Mouse (Mus musculus) thymus, adult 2 months (tissue): Measurements from ENCODE around the gene Helz. TPM values are rescaled to one million over a fixed set of nuclear protein-coding genes. Genes with fewer than 3 reads are reported as not detected.
A peak's percentile ranks its signal among the peaks of the same experiment; 100 is the strongest.

Experiments
- DNase-seq: peaks from one replicate; pipeline ENCODE4 v3.0.0; 2021
- H3K27ac ChIP-seq: fragments of 200-500 bp; 2 replicates; pipeline ENCODE4 v1.5.1; 2012; ENCODE audit warnings: low read length, control low read depth; ENCODE audit not compliant: control insufficient read depth, insufficient read depth
- H3K27me3 ChIP-seq: fragments of 200-500 bp; 2 replicates; pipeline ENCODE4 v1.6.1; 2012; ENCODE audit warnings: mild to moderate bottlenecking, low read length, moderate library complexity, mixed read lengths; ENCODE audit not compliant: control insufficient read depth, insufficient read depth
- H3K36me3 ChIP-seq: fragments of 200-500 bp; 2 replicates; pipeline ENCODE4 v1.6.1; 2012; ENCODE audit warnings: mild to moderate bottlenecking, low read length, moderate library complexity; ENCODE audit not compliant: control insufficient read depth, insufficient read depth
- H3K4me1 ChIP-seq: fragments of 200-500 bp; replicated peaks from 2 replicates; pipeline ENCODE4 v1.6.1; 2012; ENCODE audit warnings: low read length; ENCODE audit not compliant: control insufficient read depth, insufficient read depth
- H3K4me3 ChIP-seq: fragments of 200-500 bp; 2 replicates; pipeline ENCODE4 v1.5.1; 2012; ENCODE audit warnings: mild to moderate bottlenecking, low read length, control low read depth, moderate library complexity; ENCODE audit not compliant: control insufficient read depth, insufficient read depth
- CTCF ChIP-seq: fragments of 200-500 bp; IDR thresholded peaks from 2 replicates; pipeline ENCODE4 v1.5.1; 2012; ENCODE audit warnings: mild to moderate bottlenecking, control low read depth, low read length, moderate library complexity, borderline replicate concordance; ENCODE audit not compliant: control insufficient read depth, poor library complexity, insufficient read depth; ENCODE audit errors: extremely low read depth
- POLR2A ChIP-seq: fragments of 200-500 bp; IDR thresholded peaks from 2 replicates; pipeline ENCODE4 v1.6.1; 2012; ENCODE audit warnings: mild to moderate bottlenecking, low read length, control low read depth, moderate library complexity; ENCODE audit not compliant: control insufficient read depth, poor library complexity, insufficient read depth; ENCODE audit errors: extremely low read depth
- WGBS: fragments of 180-500 bp; shearing (Covaris S2); methylation state at CpG from one replicate; pipeline ENCODE4 v1.1.7; 2018; 5-methylcytosine and 5-hydroxymethylcytosine counted together
- polyA plus RNA-seq: library from polyadenylated mRNA; depleted of rRNA; stranded (reverse); fragments of >200 nt; gene quantifications from 2 replicates; pipeline ENCODE4 v1.2.3, GENCODE M21; 2012

Helz gene
- polyA plus RNA-seq, 1 experiment = 66.9 TPM

DNA sequence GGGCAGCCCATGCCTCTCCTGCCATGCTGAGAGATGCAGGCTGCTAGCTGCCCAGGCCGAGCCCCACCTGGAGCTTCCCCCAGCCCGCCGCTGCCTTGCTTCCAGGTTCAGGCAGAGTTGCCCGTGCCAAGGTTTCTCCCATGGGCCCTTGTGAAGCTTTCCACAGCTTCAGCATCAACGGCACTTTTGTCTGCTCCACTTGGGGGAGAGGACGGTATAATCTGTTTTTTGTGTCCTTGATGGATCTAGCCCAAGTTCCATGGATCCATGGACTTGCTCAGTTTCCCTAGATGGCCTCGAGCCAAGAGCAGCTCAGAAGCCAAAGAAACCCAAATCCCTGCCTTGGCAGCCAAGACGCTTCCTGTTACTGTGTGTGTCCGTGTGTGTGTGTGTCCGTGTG is 34.7 kb upstream of the Helz start:
- DNase-seq = no peak
- Histone ChIP-seq H3K4me3 (no peak overlapping the region), H3K4me1 (peaks cover 5% of the 10 kb centered on the region), H3K36me3 (no peaks in the 10 kb centered on the region), H3K27me3 (no peaks in the 10 kb centered on the region), H3K27ac (no peak overlapping the region)
- 93% methylated on average over 10 of the region's 10 CpGs for WGBS
- TF ChIP-seq POLR2A (no peak), CTCF (no peak)

DNA sequence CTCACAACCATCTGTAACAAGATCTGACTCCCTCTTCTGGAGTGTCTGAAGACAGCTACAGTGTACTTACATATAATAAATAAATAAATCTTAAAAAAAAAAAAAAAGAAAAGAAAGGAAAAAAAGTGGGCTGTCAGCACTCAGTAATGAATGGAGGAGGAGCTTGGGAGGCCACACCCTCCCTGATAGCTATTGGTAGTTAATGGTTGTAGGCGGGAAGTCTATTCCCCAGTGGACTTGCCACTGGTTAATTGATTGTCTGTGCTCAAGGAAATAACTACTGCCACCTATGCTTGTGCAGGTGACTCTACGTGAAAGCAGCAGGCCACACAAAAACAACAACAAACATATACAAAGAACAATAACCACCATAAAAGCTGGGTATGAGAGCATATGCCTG is 31.3 kb upstream of the Helz start:
- Histone ChIP-seq H3K27ac (no peak overlapping the region), H3K36me3 (no peaks in the 10 kb centered on the region), H3K4me3 (no peak overlapping the region), H3K27me3 (no peaks in the 10 kb centered on the region), H3K4me1 (no peaks in the 10 kb centered on the region)
- no peak for DNase-seq
- no peak for TF ChIP-seq POLR2A
- TF ChIP-seq CTCF = no peak
- 95% methylated on average over 2 of the region's 2 CpGs for WGBS

DNA sequence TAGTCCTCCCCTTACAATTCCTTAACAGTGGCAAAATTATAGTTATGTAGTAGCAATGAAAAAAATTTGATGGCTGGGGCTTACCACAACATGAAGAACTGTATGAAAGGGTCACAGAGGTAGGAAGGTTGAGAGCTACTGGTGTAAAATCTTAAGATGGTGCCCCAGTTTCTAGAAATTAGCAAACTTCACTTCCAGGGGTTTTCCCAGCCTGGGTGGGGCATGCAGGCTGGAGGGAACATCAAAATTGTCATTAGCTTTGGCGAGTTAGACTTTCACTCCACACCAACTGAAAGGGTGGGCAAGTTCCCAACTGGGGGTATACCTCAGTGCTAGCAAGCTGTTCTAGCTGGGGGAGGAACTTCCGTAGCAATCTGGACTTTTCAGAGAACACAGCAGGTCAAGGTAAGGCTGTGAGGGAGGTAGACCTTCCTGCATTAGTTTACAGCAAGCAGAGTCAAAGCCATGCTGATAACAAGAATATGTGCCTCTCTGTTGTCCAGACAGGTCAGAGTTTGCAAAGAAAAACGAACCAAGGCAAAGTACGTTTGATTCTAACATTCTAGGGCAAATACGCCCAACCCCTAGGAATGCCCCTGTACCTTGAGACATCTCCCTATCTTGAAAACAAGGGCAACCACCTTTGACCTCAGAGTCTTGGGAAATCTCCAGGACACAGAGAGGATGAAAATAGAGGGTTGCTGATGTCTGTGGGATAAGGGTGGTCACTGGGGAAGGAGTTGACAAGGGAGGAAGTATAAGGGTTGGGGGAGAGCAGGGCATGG is 28.9 kb upstream of the Helz start:
- DNase-seq = no peak
- Histone ChIP-seq H3K4me3 (no peak overlapping the region), H3K27ac (no peak overlapping the region), H3K27me3 (no peaks in the 10 kb centered on the region), H3K36me3 (no peaks in the 10 kb centered on the region), H3K4me1 (no peaks in the 10 kb centered on the region)
- TF ChIP-seq POLR2A (no peak), CTCF (no peak)
- WGBS = 90% methylated on average over 5 of the region's 5 CpGs

DNA sequence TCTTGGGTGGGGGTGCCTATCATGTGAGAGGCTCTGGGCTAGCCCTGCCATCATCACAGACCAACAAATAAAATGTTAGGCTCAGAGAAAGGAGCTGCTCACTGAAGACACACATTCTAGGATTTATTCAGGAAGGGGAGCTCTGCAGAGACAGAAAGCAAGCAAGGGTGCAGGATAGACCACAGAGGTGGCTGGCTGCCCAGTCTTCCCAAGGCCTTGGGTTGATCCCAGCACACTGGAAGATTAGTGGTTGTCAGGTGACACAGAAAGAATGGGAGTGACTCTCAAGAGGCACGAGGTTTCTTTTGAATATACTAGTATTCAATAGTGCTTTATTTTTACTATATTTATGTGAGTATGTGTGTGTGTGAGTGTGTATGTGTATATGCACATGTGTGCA is 26.6 kb upstream of the Helz start:
- no peak for TF ChIP-seq CTCF
- TF ChIP-seq POLR2A = no peak
- WGBS = 94% methylated on average over 1 of the region's 1 CpGs
- H3K36me3 ChIP-seq = no peaks in the 10 kb centered on the region
- no peaks in the 10 kb centered on the region for H3K27me3 ChIP-seq
- DNase-seq = no peak
- peaks cover 11% of the 10 kb centered on the region for H3K4me1 ChIP-seq
- no peak overlapping the region for H3K27ac ChIP-seq
- no peak overlapping the region for H3K4me3 ChIP-seq

DNA sequence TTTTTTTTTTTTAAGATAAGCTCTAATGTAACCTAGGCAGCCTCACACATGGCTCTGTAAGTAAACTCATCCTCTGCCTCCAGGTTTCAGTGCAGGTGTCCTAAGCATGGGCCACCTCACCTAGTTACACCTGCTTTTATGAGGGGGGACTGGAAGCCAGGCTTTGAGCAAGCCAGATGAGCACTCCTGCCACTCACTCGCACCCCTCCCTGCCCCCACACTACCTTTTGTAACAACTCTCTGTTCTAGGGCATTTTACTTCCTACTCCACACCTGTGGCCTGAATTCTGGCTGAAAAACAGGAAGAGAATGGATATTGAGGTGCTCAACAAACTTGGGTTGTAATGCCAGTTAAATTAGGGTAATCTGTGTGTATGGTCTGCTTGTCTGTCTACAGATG is 22.8 kb upstream of the Helz start:
- no peak overlapping the region for H3K4me3 ChIP-seq
- no peak overlapping the region for H3K27ac ChIP-seq
- DNase-seq = peak; percentile 21
- no peak for TF ChIP-seq POLR2A
- TF ChIP-seq CTCF = no peak
- H3K27me3 ChIP-seq = no peaks in the 10 kb centered on the region
- peaks cover 16% of the 10 kb centered on the region for H3K4me1 ChIP-seq
- H3K36me3 ChIP-seq = no peaks in the 10 kb centered on the region
- 36% methylated on average over 1 of the region's 1 CpGs for WGBS

DNA sequence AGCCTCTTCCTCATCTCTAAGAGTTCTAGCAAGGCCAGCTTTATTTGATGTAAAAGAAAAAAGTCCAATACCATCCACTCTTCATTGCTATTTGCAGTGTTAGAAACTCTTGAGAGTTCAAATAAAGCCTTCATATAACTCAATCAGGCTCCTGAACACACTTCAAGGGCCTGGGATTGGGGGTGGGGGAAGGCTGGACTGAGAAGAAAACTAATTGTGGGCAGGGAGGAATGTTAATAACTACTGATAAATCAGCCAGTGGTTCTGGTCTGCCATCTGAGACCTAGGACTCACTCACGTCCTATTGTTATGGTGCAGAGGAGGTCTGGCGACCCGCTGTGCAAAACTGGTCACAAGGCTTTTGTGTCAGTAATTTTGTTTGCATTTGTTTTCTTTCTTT is 20.1 kb upstream of the Helz start:
- Histone ChIP-seq H3K27ac (no peak overlapping the region), H3K36me3 (no peaks in the 10 kb centered on the region), H3K27me3 (no peaks in the 10 kb centered on the region), H3K4me1 (peaks cover 16% of the 10 kb centered on the region), H3K4me3 (no peak overlapping the region)
- no peak for TF ChIP-seq POLR2A
- no peak for TF ChIP-seq CTCF
- WGBS = 100% methylated on average over 3 of the region's 3 CpGs
- no peak for DNase-seq

DNA sequence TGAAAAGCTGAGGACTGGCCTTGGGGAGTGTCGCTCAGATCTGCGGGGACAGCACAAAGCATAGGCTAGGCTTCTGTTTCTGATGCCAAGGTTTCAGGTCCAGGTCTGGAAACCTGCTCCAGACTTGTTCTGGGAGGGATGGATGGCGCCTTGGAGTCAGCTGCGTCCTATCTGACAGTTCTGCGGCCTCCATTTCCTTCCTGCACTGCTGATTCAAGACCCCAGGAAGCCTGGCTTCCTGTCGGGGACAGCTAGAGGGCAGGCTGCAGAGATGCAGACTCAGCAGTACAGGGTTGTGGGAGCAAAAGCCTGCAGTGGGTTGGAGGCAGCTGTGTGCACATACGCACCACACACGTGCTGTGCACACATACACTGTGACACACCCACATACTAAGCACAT is 18.4 kb upstream of the Helz start:
- WGBS = 3% methylated on average over 8 of the region's 8 CpGs
- DNase-seq = peak; percentile 79
- no peak overlapping the region for H3K4me3 ChIP-seq
- 0 out of 2 replicates have a peak, but pooled peaks have one; percentile 22 for TF ChIP-seq POLR2A
- peak; percentile 58; the same call in 1 of the 2 replicates for TF ChIP-seq CTCF
- H3K36me3 ChIP-seq = no peaks in the 10 kb centered on the region
- no peaks in the 10 kb centered on the region for H3K27me3 ChIP-seq
- peaks cover 16% of the 10 kb centered on the region for H3K4me1 ChIP-seq
- H3K27ac ChIP-seq = peak overlapping the region; percentile 51
